8 mouse cellular contexts compared by ENCODE assay signal in the genomic region with DNA sequence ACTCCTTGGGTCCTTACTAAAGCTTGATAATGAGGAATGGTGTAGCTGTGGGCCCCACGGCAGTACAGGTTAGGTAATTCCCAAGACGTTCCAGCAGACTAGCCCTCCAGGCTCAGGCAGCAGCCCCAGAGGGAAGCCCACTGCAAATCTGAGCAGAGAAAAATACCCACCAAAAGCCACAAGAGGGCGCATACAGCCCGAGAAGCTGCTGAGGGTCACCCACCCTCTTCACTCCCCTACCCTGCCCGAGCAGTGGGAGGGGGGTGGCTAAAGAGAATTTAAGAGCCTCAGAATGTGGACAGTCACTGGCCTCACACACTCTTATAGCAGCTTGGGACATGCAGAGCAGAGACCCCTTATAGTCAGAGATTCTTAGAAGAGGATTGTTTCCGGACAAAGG. TPM values are rescaled to one million over a fixed set of nuclear protein-coding genes. Genes with fewer than 3 reads are reported as not detected.
DNase-seq lines count a peak whose midpoint lies in the region; ATAC-seq and TF ChIP-seq lines count a peak whose summit lies in the region.
"Had no signal": no experiment of that assay in that cellular context is flagged by ENCODE, and none has a peak within 500 bp of the region (broad histone marks: within the 10 kb centered on the region; RNA-seq: fewer than 3 reads in every experiment).

No protein-coding gene starts in this region.

- H3K27me3 ChIP-seq in hindbrain, embryonic 10.5 days (ENCODE audit: insufficient read depth, poor library complexity, severe bottlenecking) = peaks cover 55% of the 10 kb centered on the region
- H3K27me3 ChIP-seq in lung, postnatal 0 days (replicated peaks; ENCODE audit: insufficient read depth, low read length) = no peaks in the 10 kb centered on the region

- no peaks in the 10 kb centered on the region for H3K9me3 ChIP-seq in hindbrain, embryonic 10.5 days
- no peaks in the 10 kb centered on the region for H3K9me3 ChIP-seq in lung, postnatal 0 days (ENCODE audit: low read length)
- H3K9me3 ChIP-seq: heart, embryonic 13.5 days had no signal

- WGBS in hindbrain, embryonic 10.5 days = 13% methylated on average over 6 of the region's 6 CpGs
- WGBS in lung, postnatal 0 days = 17% methylated on average over 6 of the region's 6 CpGs

- H3K9ac ChIP-seq in lung, postnatal 0 days (replicated peaks; ENCODE audit: low read depth) = no peak overlapping the region
- H3K9ac ChIP-seq: heart, embryonic 13.5 days had no signal

- no peak for TF ChIP-seq EP300 in lung, postnatal 0 days (IDR thresholded peaks at IDR 0.05)

- H3K4me3 ChIP-seq in hindbrain, embryonic 10.5 days = peak overlapping the region; percentile 20; the same call in 1 of the 2 replicates
- H3K4me3 ChIP-seq in lung, postnatal 0 days (ENCODE audit: low read depth, low read length) = no peak overlapping the region
- H3K4me3 ChIP-seq: heart, embryonic 13.5 days had no signal

- ATAC-seq in lung, postnatal 0 days = no peak

- DNase-seq in right cerebral cortex, postnatal 4 days = peak; percentile 56
- DNase-seq in right cerebral cortex, postnatal 25 days = no peak
- peak; percentile 89 for DNase-seq in embryo, embryonic 10.5 days (ENCODE audit: low spot score)
- peak; percentile 76 for DNase-seq in hindbrain, embryonic 10.5 days (ENCODE audit: low spot score)
- peak; percentile 60 for DNase-seq in lung, postnatal 0 days (ENCODE audit: low spot score)
- DNase-seq in testis, postnatal 10 days (ENCODE audit: low spot score) = peak; percentile 59
- no peak for DNase-seq in layer of hippocampus, adult 11-12 months (ENCODE audit: low spot score)

- peak overlapping the region; percentile 62 for H3K27ac ChIP-seq in hindbrain, embryonic 10.5 days
- no peak overlapping the region for H3K27ac ChIP-seq in lung, postnatal 0 days (ENCODE audit: low read length)
- H3K27ac ChIP-seq: heart, embryonic 13.5 days had no signal

- H3K36me3 ChIP-seq in hindbrain, embryonic 10.5 days = no peaks in the 10 kb centered on the region
- H3K36me3 ChIP-seq in lung, postnatal 0 days (ENCODE audit: insufficient read depth, low read length) = no peaks in the 10 kb centered on the region

- peaks cover 69% of the 10 kb centered on the region for H3K4me1 ChIP-seq in hindbrain, embryonic 10.5 days (replicated peaks)
- H3K4me1 ChIP-seq in lung, postnatal 0 days (ENCODE audit: insufficient read depth, low read depth, low read length) = peaks cover 12% of the 10 kb centered on the region; the same call in 1 of the 2 replicates

- TF ChIP-seq CTCF in lung, postnatal 0 days (IDR thresholded peaks at IDR 0.05) = peak; percentile 75

- H3K4me2 ChIP-seq in lung, postnatal 0 days (replicated peaks; ENCODE audit: low read depth, low read length) = no peak overlapping the region
- H3K4me2 ChIP-seq: heart, embryonic 13.5 days had no signal

RNA-seq across cellular contexts. Expression of a gene that starts 6.0 kb away (rescaled TPM):
- 2.3 and 3.0 TPM in 2 replicates for polyA plus RNA-seq in hindbrain, embryonic 10.5 days (2016; fragmentation: Nextera tagmentation; extraction: Ambion mirVana)
- 1.7 and 1.9 TPM in 2 replicates for polyA plus RNA-seq in lung, postnatal 0 days (2015; fragmentation: Nextera tagmentation; extraction: Ambion mirVana)

RNA-seq across cellular contexts. Expression of a gene that starts 11.6 kb away (rescaled TPM):
- polyA plus RNA-seq in hindbrain, embryonic 10.5 days (2016; fragmentation: Nextera tagmentation; extraction: Ambion mirVana) = 26.9 and 39.1 TPM in 2 replicates
- 23.1 and 25.1 TPM in 2 replicates for polyA plus RNA-seq in lung, postnatal 0 days (2015; fragmentation: Nextera tagmentation; extraction: Ambion mirVana)

RNA-seq across cellular contexts. Expression of a gene that starts 15.1 kb away (rescaled TPM):
- 86.8 and 91.8 TPM in 2 replicates for polyA plus RNA-seq in hindbrain, embryonic 10.5 days (2016; fragmentation: Nextera tagmentation; extraction: Ambion mirVana)
- 40.8 and 47.6 TPM in 2 replicates for polyA plus RNA-seq in lung, postnatal 0 days (2015; fragmentation: Nextera tagmentation; extraction: Ambion mirVana)

RNA-seq across cellular contexts. Expression of a gene that starts 17.6 kb away (rescaled TPM):
- polyA plus RNA-seq in hindbrain, embryonic 10.5 days (2016; fragmentation: Nextera tagmentation; extraction: Ambion mirVana) = 2.4 and 3.2 TPM in 2 replicates
- polyA plus RNA-seq in lung, postnatal 0 days (2015; fragmentation: Nextera tagmentation; extraction: Ambion mirVana) = 1.1 and 1.6 TPM in 2 replicates

RNA-seq across cellular contexts. Expression of a gene that starts 17.6 kb away (rescaled TPM):
- polyA plus RNA-seq in hindbrain, embryonic 10.5 days (2016; fragmentation: Nextera tagmentation; extraction: Ambion mirVana) = 38.8 and 41.6 TPM in 2 replicates
- polyA plus RNA-seq in lung, postnatal 0 days (2015; fragmentation: Nextera tagmentation; extraction: Ambion mirVana) = 33.8 and 36.3 TPM in 2 replicates

Comparison
In these comparisons a context has a peak if more than half of its experiments do, and no peak if none do; other contexts are left out.
1. DNase-seq: peak in right cerebral cortex, postnatal 4 days (single experiment), embryo, embryonic 10.5 days (single experiment), hindbrain, embryonic 10.5 days (single experiment), lung, postnatal 0 days (single experiment) and testis, postnatal 10 days (single experiment); none in right cerebral cortex, postnatal 25 days (single experiment) and layer of hippocampus, adult 11-12 months (single experiment).